Mouse (Mus musculus) heart, postnatal 0 days (tissue): Measurements from ENCODE around the gene Ufc1.
"Not testable (repeated sequence)": the region's sequence is repeated elsewhere in the genome, so short reads cannot be mapped to it uniquely, and the experiment has no call there.

ENCODE experiments used
- CTCF ChIP-seq: IDR thresholded peaks from 2 replicates; pipeline ENCODE4 v1.5.1; 2016; ENCODE audit warnings: antibody characterized with exemption, control low read depth, low read depth
- EP300 ChIP-seq: IDR thresholded peaks from 2 replicates; pipeline ENCODE4 v1.6.1; 2016; ENCODE audit warnings: antibody characterized with exemption, low read depth

DNA sequence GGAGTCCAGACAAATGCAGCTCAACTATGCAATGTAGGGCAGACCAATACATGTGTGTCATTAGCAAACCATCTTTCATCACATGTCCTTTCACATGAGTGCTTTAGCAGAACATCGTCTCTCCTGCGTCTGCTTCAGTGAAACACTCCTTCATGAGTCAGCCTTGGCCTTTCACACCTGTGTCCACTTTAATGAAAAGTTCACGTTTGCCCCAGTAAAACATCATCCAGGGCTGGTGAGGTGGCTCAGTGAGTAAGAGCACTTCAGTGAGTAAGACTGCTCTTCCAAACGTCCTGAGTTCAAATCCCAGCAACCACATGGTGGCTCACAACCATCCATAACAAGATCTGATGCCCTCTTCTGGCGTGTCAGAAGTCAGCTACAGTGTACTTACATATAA lies 11.3 kb upstream of the Ufc1 start:
- not testable (repeated sequence) for TF ChIP-seq CTCF, EP300
